Mouse (Mus musculus) limb, embryonic 15.5 days (tissue): ENCODE measurements around the gene Etnppl. TPM values are rescaled to one million over a fixed set of nuclear protein-coding genes. Genes with fewer than 3 reads are reported as not detected.

Source experiments
- ATAC-seq: fragments of 200-750 bp; cut with Nextera tagmentation; 2 replicates; pipeline ENCODE4 v1.8.0; 2017; ENCODE audit warnings: low read depth, moderate TSS enrichment; ENCODE audit not compliant: insufficient number of reproducible peaks, low FRiP score, low TSS enrichment
- H3K27ac ChIP-seq: fragments of 300-500 bp; sonication (generic); 2 replicates; pipeline ENCODE4 v1.5.1; 2015; ENCODE audit warnings: moderate library complexity, mild to moderate bottlenecking, inconsistent platforms
- H3K27me3 ChIP-seq: fragments of 300-500 bp; sonication (generic); 2 replicates; pipeline ENCODE4 v1.6.1; 2015; ENCODE audit warnings: inconsistent platforms
- H3K36me3 ChIP-seq: fragments of 300-500 bp; sonication (generic); 2 replicates; pipeline ENCODE4 v1.6.1; 2015; ENCODE audit warnings: inconsistent platforms
- H3K4me1 ChIP-seq: fragments of 300-500 bp; sonication (generic); 2 replicates; pipeline ENCODE4 v1.6.1; 2015; ENCODE audit warnings: inconsistent platforms
- H3K4me2 ChIP-seq: fragments of 300-500 bp; sonication (generic); 2 replicates; pipeline ENCODE4 v1.6.1; 2015; ENCODE audit warnings: mild to moderate bottlenecking, inconsistent platforms
- H3K4me3 ChIP-seq: fragments of 300-500 bp; sonication (generic); 2 replicates; pipeline ENCODE4 v1.5.1; 2015; ENCODE audit warnings: mild to moderate bottlenecking, inconsistent platforms
- H3K9ac ChIP-seq: fragments of 300-500 bp; sonication (generic); 2 replicates; pipeline ENCODE4 v1.6.1; 2015; ENCODE audit warnings: inconsistent platforms
- H3K9me3 ChIP-seq: fragments of 300-500 bp; sonication (generic); 2 replicates; pipeline ENCODE4 v1.6.1; 2016; ENCODE audit warnings: inconsistent platforms
- WGBS: fragments of 180-500 bp; shearing (Covaris S2); methylation state at CpG from one replicate; pipeline ENCODE4 v1.1.7; 2015; 5-methylcytosine and 5-hydroxymethylcytosine counted together
- polyA plus RNA-seq: library from polyadenylated mRNA; unstranded; fragments of >200 nt; fragmentation: Nextera tagmentation; extraction: Ambion mirVana; gene quantifications from 2 replicates; pipeline ENCODE4 v1.2.1, GENCODE M21; 2015

Etnppl gene
- polyA plus RNA-seq, 1 experiment from 2014 or later, result 0.23 TPM

- no peaks in the 10 kb centered on the region for H3K27me3 ChIP-seq
- H3K36me3 ChIP-seq, result no peaks in the 10 kb centered on the region
- no peak overlapping the region for H3K4me3 ChIP-seq
- ATAC-seq, result no peak
- no peak overlapping the region for H3K9ac ChIP-seq
- no peak overlapping the region for H3K4me2 ChIP-seq
- no peak overlapping the region for H3K27ac ChIP-seq
- peaks cover 11% of the 10 kb centered on the region for H3K4me1 ChIP-seq
- 87% methylated on average over 9 of the region's 9 CpGs for WGBS
- H3K9me3 ChIP-seq, result no peaks in the 10 kb centered on the region
Observed at GRCm38 (mm10) chr3:130614444-130614843, 2.8 kb upstream of the Etnppl start.

GRCm38 (mm10) chr3:130615625-130616024 lies 1.6 kb upstream of the Etnppl start:
- Histone ChIP-seq H3K9ac (no peak overlapping the region), H3K4me2 (no peak overlapping the region), H3K36me3 (no peaks in the 10 kb centered on the region), H3K9me3 (no peaks in the 10 kb centered on the region), H3K4me3 (no peak overlapping the region), H3K4me1 (peaks cover 11% of the 10 kb centered on the region), H3K27ac (no peak overlapping the region), H3K27me3 (no peaks in the 10 kb centered on the region)
- ATAC-seq, result no peak
- WGBS, result 51% methylated on average over 8 of the region's 8 CpGs

- Histone ChIP-seq H3K4me3 (no peak overlapping the region), H3K4me1 (peaks cover 11% of the 10 kb centered on the region), H3K9me3 (no peaks in the 10 kb centered on the region), H3K4me2 (no peak overlapping the region), H3K9ac (no peak overlapping the region), H3K27me3 (no peaks in the 10 kb centered on the region), H3K27ac (no peak overlapping the region), H3K36me3 (no peaks in the 10 kb centered on the region)
- 37% methylated on average over 12 of the region's 12 CpGs for WGBS
- ATAC-seq, result no peak
Observed at GRCm38 (mm10) chr3:130620517-130621146, 3.4 kb downstream of the Etnppl start.

- 90% methylated on average over 5 of the region's 5 CpGs for WGBS
- no peaks in the 10 kb centered on the region for H3K36me3 ChIP-seq
- H3K27ac ChIP-seq, result no peak overlapping the region
- no peaks in the 10 kb centered on the region for H3K9me3 ChIP-seq
- H3K4me2 ChIP-seq, result no peak overlapping the region
- H3K27me3 ChIP-seq, result no peaks in the 10 kb centered on the region
- H3K4me1 ChIP-seq, result no peaks in the 10 kb centered on the region
- H3K4me3 ChIP-seq, result no peak overlapping the region
- no peak overlapping the region for H3K9ac ChIP-seq
- ATAC-seq, result no peak
Observed at GRCm38 (mm10) chr3:130628358-130628757, 11.1 kb downstream of the Etnppl start.

GRCm38 (mm10) chr3:130633859-130634258 lies 16.6 kb downstream of the Etnppl start:
- WGBS, result 67% methylated on average over 5 of the region's 5 CpGs
- Histone ChIP-seq H3K9ac (no peak overlapping the region), H3K4me3 (no peak overlapping the region), H3K36me3 (no peaks in the 10 kb centered on the region), H3K27ac (no peak overlapping the region), H3K4me2 (no peak overlapping the region), H3K4me1 (no peaks in the 10 kb centered on the region), H3K9me3 (no peaks in the 10 kb centered on the region), H3K27me3 (no peaks in the 10 kb centered on the region)
- no peak for ATAC-seq

GRCm38 (mm10) chr3:130646110-130646810 lies 29.0 kb downstream of the Etnppl start:
- H3K27ac ChIP-seq, result peak overlapping the region; percentile 71
- no peaks in the 10 kb centered on the region for H3K9me3 ChIP-seq
- no peak overlapping the region for H3K9ac ChIP-seq
- peak; percentile 69 for ATAC-seq
- H3K27me3 ChIP-seq, result no peaks in the 10 kb centered on the region
- H3K4me1 ChIP-seq, result peaks cover 22% of the 10 kb centered on the region; the same call in 1 of the 2 replicates
- no peak overlapping the region for H3K4me3 ChIP-seq
- no peak overlapping the region for H3K4me2 ChIP-seq
- no peaks in the 10 kb centered on the region for H3K36me3 ChIP-seq
- WGBS, result 57% methylated on average over 11 of the region's 11 CpGs

- H3K36me3 ChIP-seq, result no peaks in the 10 kb centered on the region
- no peak overlapping the region for H3K4me3 ChIP-seq
- no peaks in the 10 kb centered on the region for H3K9me3 ChIP-seq
- 45% methylated on average over 6 of the region's 6 CpGs for whole genome bisulfite sequencing
- no peak overlapping the region for H3K4me2 ChIP-seq
- no peak overlapping the region for H3K27ac ChIP-seq
- peaks cover 22% of the 10 kb centered on the region; the same call in 1 of the 2 replicates for H3K4me1 ChIP-seq
- H3K27me3 ChIP-seq, result no peaks in the 10 kb centered on the region
- H3K9ac ChIP-seq, result no peak overlapping the region
- ATAC-seq, result no peak
Observed at GRCm38 (mm10) chr3:130649569-130649968, 32.3 kb downstream of the Etnppl start.

GRCm38 (mm10) chr3:130660619-130661018 lies 43.4 kb downstream of the Etnppl start:
- H3K4me3 ChIP-seq, result no peak overlapping the region
- H3K27ac ChIP-seq, result no peak overlapping the region
- no peak overlapping the region for H3K9ac ChIP-seq
- H3K9me3 ChIP-seq, result no peaks in the 10 kb centered on the region
- 83% methylated on average over 6 of the region's 6 CpGs for WGBS
- H3K4me1 ChIP-seq, result no peaks in the 10 kb centered on the region
- H3K27me3 ChIP-seq, result no peaks in the 10 kb centered on the region
- no peak for ATAC-seq
- H3K36me3 ChIP-seq, result no peaks in the 10 kb centered on the region
- H3K4me2 ChIP-seq, result no peak overlapping the region

GRCm38 (mm10) chr3:130662496-130662895 lies 45.2 kb downstream of the Etnppl start:
- Histone ChIP-seq H3K4me3 (no peak overlapping the region), H3K4me2 (no peak overlapping the region), H3K27ac (no peak overlapping the region), H3K4me1 (no peaks in the 10 kb centered on the region), H3K27me3 (no peaks in the 10 kb centered on the region), H3K9ac (no peak overlapping the region), H3K9me3 (no peaks in the 10 kb centered on the region), H3K36me3 (no peaks in the 10 kb centered on the region)
- ATAC-seq, result no peak
- WGBS, result 88% methylated on average over 3 of the region's 3 CpGs

GRCm38 (mm10) chr3:130671291-130671690 lies 54.0 kb downstream of the Etnppl start:
- peak; percentile 71; the same call in 1 of the 2 replicates for ATAC-seq
- no peaks in the 10 kb centered on the region for H3K9me3 ChIP-seq
- H3K4me1 ChIP-seq, result 0 out of 2 replicates have a peak, but pooled peaks cover 7% of the 10 kb centered on the region
- no peak overlapping the region for H3K9ac ChIP-seq
- H3K27me3 ChIP-seq, result no peaks in the 10 kb centered on the region
- no peak overlapping the region for H3K4me2 ChIP-seq
- whole genome bisulfite sequencing, result 20% methylated on average over 14 of the region's 14 CpGs
- H3K27ac ChIP-seq, result 0 out of 2 replicates have a peak overlapping the region, but pooled peaks have one; percentile 33
- no peak overlapping the region for H3K4me3 ChIP-seq
- H3K36me3 ChIP-seq, result no peaks in the 10 kb centered on the region

- Histone ChIP-seq H3K27me3 (no peaks in the 10 kb centered on the region), H3K4me2 (no peak overlapping the region), H3K4me1 (peaks cover 4% of the 10 kb centered on the region; the same call in 1 of the 2 replicates), H3K9ac (no peak overlapping the region), H3K9me3 (no peaks in the 10 kb centered on the region; the same call in 1 of the 2 replicates), H3K4me3 (no peak overlapping the region), H3K36me3 (no peaks in the 10 kb centered on the region), H3K27ac (0 out of 2 replicates have a peak overlapping the region, but pooled peaks have one; percentile 1)
- no peak for ATAC-seq
- WGBS, result 94% methylated on average over 19 of the region's 19 CpGs
Observed at GRCm38 (mm10) chr3:130677671-130678460, 60.6 kb downstream of the Etnppl start.

- Histone ChIP-seq H3K4me2 (no peak overlapping the region), H3K4me1 (peaks cover 4% of the 10 kb centered on the region; the same call in 1 of the 2 replicates), H3K9me3 (no peaks in the 10 kb centered on the region; the same call in 1 of the 2 replicates), H3K4me3 (no peak overlapping the region), H3K27me3 (no peaks in the 10 kb centered on the region), H3K27ac (no peak overlapping the region), H3K36me3 (no peaks in the 10 kb centered on the region), H3K9ac (no peak overlapping the region)
- no peak for ATAC-seq
- WGBS, result 79% methylated on average over 2 of the region's 2 CpGs
Observed at GRCm38 (mm10) chr3:130681226-130681625, 64.0 kb downstream of the Etnppl start.
